1 mouse cellular context compared by ENCODE assay signal in genomic region chr6:54594469-54595329, GRCm38 (mm10).
TF ChIP-seq lines count a peak whose summit lies in the region.

Plekha8 (plus strand) TSS chr6:54595111.

TF ChIP-seq in CH12.LX, 34 proteins besides CTCF, POLR2A, EP300 and RAD21 (continued from another document):
- TF ChIP-seq USF2 (conservative IDR thresholded peaks at IDR 0.05; ENCODE audit: low read depth, low read length) (no peak), KAT2A (IDR thresholded peaks at IDR 0.05; ENCODE audit: insufficient replicate concordance, low read length) (no peak), TCF12 (IDR thresholded peaks at IDR 0.05; ENCODE audit: low read depth, low read length) (peak; percentile 77), ZMIZ1 (IDR thresholded peaks at IDR 0.05; ENCODE audit: low read depth, low read length) (peak; percentile 77; the same call in 1 of the 2 replicates), MAFK (IDR thresholded peaks at IDR 0.05; ENCODE audit: insufficient replicate concordance, low read length) (no peak), SMC3 (IDR thresholded peaks at IDR 0.05; ENCODE audit: low read depth, low read length) (no peak), E2F4 (IDR thresholded peaks at IDR 0.05; ENCODE audit: insufficient replicate concordance, low read depth, low read length) (no peak), USF1 (IDR thresholded peaks at IDR 0.05; ENCODE audit: low read depth, low read length) (no peak), POLR2AphosphoS2 (IDR thresholded peaks at IDR 0.05; ENCODE audit: low read depth, low read length) (no peak), CHD2 (IDR thresholded peaks at IDR 0.05; ENCODE audit: low read length) (no peak), ZKSCAN1 (IDR thresholded peaks at IDR 0.05; ENCODE audit: borderline replicate concordance, low read depth, low read length) (no peak), MAZ (IDR thresholded peaks at IDR 0.05; ENCODE audit: low read depth, low read length) (no peak)
